Mouse (Mus musculus): ENCODE measurements around the gene Iqcj.

Iqcj gene

DNA sequence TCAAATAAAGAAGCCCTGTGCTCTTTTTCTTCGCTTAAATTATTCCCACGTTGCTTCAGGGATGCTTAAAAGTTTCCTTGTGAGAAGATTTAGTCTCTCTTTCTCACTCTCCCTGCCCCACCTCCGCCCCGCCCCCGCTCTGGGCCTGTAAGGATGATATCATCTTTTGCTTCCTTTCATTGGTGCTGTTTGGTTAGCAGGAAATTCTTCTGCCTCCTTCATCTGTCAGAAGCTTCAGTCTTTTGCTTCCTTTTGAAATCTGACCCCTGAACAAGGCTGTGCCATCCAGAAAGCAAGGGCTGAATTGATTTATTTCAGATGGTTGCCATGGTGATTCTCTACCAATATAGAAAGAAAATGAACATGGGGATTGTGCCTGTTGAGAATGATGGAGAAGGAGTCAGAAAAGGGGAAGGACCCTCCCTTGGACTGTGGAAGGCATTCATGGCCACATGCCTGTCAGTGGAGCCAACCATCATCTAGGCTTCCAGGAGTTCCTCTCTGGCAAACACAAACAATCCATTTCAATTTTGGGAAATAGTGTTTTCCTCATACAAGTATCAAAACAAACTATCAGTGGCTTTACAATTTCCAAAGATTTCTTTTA, 62.5 kb downstream of the Iqcj start:
- DNase-seq (ENCODE audit: low read depth), result no peak

DNA sequence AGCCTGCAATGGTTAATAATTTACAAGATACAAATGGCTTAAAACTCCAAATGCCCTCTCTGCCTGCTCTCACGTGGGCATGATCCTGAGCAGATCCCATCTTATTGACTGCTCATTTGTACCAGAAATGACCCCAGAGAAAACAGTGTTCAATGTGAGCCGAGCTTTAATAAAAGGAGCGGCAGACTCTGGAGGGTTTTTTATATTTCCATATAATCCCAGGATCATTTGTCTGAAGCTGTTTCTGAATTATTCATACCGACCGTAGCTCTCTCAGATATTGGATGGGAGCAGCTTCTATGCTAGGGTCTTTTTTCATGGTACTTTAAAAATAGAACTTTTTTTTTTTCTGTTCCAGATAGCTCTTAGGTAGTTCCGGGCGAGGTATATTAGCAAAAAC, 67.7 kb downstream of the Iqcj start:
- DNase-seq (ENCODE audit: low read depth), result no peak

DNA sequence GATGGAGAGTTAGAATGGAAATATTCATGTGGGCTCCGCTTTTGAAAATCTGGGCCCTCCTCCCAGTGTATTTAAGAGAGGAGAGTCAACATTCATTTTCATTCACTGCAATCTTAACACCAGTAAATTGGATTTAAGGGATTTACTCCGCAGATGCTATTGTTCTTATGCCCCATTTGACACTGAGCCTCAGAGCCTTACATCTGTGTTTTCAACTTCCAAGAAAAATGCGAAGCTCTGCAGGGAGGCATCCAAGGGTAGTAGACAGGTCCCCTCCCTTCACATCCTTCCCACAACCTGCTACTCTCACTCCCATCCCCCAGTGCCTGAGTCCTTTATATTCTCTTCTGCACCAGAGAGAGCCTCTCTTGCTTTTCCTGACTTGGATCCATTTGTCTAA, 68.1 kb downstream of the Iqcj start:
- DNase-seq (ENCODE audit: low read depth), result no peak

DNA sequence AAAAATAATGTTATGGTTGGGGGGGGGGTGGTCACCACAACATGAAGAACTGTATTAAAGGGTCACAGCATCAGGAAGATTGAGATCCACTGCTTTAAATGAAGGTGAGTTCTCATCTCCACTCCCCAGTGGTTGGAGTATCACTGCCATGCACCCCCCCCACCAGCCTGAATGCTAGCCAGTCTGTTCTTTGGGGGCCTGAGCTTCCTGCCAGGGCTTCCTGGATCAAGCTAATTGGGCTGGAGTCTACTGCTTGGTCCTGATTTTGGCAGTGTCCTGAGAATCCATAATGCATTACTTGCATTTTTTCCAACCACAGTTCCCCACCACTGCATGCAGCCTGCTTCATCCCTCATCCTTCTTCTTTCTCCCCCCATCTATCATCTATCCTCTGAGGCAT, 68.7 kb downstream of the Iqcj start:
- no peak for DNase-seq (ENCODE audit: low read depth)

DNA sequence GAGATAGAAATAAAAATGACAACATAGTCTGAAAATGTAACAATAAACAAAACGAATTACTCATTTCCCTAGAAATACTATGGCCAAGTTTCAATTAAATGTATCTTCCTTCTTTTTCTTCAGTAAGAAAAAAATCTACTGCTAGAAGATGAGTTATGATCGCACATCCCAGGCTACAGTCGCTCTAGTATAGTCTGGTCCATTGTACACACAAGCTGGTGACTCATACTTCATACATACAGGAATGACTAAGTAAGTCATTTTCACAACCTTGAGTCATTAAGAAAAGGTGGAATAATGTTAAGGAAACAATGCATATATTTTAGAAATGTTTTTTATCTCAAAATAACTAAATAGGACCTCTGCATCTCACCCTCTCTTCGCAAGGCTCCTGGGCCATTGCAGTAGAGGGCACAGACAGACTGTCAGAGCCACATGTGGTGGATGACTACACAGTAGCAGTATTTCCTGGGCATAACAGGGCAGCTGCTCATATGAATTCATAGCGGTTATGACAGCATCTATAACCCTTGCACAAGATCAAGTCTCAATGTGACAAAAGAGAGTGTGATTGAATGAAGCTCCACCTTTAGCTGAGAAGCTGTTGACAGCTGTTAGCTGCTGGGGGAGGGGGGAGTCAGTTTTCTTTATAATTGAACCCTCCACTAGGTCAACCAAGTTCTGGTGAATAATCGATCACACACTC, 70.1 kb downstream of the Iqcj start:
- no peak for DNase-seq (ENCODE audit: low read depth)

DNA sequence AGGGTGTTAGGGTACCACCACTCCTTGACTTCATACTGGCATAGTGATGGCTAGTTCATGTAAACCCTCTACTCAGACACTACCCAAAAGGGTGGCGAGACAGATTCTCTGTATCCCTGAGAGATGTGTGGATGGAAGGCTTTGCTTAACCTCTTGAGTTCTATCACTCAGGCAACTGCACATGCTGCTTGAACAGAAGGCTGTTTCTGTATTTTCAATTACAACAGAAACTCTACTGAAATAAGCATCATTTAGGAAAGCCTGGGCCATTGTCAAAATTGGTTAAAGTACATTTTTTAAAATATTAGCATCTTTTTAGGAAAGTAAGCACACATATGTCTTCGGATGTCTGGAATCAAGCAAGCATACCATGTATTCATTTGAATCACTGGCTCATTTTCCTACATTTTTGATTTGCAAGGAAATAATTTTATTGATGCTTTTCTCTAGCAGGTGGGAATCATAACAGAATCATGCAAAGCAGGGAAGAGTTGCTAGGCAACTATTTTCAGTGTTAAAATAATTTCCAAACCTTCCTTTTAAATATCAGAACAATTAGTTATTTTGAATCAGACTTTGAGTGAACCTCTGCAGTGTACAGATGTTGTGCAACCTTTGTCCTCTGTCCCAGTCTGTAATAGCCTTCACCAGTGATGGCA, 82.4 kb downstream of the Iqcj start:
- DNase-seq (ENCODE audit: low read depth), result no peak

DNA sequence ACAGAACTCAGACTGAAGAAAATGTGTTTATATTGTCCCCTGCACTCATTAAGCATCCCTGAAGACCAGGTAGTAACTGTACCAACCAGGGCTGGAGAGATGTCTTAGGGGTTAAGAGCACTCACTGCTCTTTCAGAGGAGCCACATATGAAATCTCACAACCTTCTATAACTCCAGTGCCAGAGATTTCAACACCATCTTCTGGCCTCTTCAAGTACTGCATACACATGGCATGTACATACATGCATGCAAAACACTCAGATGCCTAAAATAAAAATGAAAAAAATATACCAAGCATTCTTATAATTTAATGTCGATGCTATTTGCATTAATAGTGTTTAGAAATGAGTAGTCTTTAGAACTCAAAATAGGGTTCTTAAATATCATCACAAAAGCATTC, 88.0 kb downstream of the Iqcj start:
- no peak for DNase-seq (ENCODE audit: low read depth)

DNA sequence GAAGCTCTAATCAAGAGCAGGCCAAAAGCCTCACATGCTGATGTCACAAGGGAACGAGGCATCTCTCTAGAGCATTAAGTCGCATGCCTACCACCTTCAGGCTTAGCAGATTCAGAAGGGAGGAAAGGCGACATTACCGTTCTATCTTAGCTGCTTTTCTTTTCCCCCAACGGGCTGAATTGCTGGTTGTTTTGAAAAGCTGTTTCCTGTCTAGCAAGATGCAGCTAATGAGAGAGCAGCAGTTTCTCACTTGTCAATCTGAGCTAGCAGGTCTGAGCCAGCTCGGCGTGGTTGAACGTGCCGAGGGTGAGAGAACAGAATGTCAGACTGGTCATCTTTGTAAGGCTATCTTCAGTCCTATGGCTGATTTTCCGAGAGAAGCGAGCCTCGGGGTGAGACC, 91.3 kb downstream of the Iqcj start:
- DNase-seq (ENCODE audit: low read depth), result no peak

DNA sequence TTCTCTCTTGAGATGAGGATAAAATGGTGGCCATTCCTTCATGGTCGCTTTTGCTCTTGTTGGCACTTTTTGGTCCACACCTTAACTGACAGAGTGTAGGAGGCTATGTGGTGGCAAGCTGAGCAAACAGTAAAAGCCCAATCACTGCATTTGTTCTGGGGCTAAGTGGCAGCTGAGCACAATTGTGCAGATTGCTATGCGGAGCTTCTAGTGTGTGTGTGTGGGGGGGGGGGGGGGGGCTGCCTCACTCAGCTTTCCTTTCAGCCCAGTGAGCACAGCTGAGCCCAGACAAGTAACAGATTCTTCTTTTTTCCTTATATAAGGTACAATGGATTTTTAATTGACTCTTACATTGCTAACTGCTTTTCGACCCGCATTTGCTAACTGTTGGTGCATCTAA, 110.4 kb downstream of the Iqcj start:
- no peak for DNase-seq (ENCODE audit: low read depth)

DNA sequence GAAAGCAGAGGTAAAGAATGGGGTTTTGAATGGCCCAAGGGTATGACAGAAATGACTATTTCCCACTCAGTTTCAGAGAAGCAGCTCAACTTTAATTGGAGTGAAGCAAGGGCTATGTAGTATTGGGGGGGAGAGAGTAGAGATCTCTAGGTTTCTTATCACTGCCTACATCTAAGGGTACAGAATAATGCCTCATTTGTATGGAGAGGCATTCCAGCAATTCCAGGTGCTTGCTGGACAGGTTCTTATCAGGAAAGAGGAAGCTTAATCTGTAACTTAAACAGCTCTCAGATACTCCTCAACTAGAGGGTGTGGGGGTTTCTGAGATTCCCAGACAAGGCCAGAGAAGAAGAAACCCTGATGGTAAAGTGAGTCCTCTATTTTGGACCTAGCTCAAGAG, 120.3 kb downstream of the Iqcj start:
- DNase-seq (ENCODE audit: low read depth), result no peak

DNA sequence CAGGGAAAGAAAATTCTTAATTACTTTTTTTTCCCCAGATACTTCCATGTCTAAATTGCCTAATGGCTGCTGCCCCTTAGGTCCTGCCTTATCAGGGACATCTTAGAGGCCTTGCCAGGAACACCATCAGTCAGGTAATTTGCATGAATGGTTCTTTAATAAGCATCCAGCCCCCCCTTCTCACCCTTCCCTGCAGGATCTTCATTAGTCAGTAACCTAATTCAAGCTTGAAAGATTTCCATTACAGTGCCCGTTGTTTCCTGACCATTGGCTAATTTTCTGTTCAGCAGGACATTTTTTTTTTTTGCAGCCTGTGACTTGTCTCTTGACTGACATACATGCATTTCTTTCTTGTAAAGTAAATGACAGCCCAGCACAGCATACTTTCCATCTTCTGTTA, 123.8 kb downstream of the Iqcj start:
- no peak for DNase-seq (ENCODE audit: low read depth)

DNA sequence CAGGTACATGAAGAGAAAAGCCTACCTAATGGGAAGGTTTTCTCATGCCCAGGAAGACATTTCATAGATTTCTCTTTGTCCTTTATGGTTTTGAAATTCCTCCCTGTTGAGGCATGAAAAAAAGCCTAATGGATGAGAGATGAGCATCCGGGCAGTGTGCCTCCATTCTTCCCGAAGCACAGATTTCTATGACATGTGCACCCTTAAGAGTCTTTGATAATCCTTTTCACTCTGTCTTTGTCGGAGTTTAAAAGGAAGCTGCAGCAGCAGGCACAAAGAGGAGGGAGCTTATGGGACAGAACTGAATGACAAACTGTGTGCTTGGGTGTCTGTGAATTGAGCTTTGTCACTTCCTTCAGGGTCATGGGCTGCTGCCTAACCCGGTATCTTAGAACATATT, 127.4 kb downstream of the Iqcj start:
- DNase-seq (ENCODE audit: low read depth), result no peak

DNA sequence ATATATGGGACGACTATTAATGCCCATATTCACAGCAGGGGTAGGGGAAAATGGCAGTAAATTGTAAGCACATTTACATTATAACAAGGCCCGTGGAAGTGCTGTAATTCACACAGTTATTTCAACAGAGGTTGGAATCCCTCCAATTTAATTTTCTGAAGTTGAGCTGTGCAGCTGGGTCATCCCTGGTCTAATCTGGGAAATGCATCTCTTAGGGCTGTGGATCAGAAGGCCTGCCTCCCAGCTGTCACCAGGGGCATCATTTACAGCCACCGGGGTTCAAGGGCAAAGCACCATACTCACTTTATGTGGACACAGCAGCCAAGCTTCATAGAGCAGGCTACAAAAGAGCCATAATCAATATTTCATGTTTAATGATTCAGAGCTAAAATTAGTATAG, 144.1 kb downstream of the Iqcj start:
- no peak for DNase-seq (ENCODE audit: low read depth)

DNA sequence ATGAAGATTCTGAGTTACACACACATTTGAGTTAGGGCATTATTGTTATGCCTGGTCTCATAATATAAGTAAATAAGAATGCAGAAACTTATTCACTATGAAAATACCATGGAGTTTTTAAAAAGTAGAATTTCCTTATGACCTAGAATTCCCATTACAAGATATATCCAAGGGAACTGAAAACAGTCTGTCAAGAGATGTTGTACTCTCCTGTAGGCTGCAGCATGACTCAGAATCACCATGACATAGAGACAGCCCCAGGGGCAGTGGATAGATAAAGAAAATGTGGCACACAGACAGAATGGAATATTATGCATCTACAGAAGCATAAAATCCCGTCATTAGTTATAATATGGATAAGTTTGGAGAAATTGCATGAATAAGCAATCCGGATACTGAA, 150.9 kb downstream of the Iqcj start:
- DNase-seq (ENCODE audit: low read depth), result no peak

DNA sequence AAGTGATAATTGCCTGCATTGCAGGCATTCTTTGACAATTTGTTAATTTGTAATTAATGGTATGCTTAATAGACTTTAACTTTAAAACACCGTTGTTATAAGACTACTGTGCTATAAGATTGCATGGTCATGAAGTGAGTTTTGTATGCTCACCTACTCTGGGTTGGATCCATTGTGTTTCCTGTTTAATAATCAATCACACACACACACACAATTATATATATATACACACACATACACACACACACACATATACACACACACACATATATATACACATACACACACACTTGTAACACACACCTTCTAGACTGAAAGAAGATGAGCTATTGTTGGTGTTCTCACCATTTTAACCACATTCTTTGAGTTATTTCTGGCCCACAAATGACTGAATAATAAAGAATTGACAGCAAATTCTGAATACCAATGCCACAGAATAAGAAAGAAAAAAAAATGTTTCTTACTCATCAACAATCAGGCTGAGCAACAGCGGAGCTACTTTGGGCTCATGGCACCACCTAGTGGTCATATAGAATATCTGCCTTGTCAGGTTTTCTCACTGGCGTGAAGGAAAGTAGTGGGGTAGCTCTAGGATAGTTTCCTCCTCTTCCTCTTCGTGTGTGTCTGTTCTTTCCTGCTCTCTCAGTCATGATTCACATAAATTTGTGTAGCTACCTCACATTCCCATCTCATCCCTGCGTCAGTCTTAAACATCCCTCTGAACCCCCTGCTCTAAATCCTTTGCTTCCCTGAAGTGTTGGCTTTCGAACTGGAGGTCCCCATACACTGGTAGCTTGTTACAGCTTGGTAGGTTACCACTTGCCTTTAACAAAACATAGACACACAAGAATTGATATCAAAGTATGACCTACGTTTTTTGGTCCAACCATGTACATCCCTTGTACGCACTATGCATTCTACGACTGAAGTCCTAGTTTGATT, 153.7 kb downstream of the Iqcj start:
- DNase-seq (ENCODE audit: low read depth), result peak; percentile 57

DNA sequence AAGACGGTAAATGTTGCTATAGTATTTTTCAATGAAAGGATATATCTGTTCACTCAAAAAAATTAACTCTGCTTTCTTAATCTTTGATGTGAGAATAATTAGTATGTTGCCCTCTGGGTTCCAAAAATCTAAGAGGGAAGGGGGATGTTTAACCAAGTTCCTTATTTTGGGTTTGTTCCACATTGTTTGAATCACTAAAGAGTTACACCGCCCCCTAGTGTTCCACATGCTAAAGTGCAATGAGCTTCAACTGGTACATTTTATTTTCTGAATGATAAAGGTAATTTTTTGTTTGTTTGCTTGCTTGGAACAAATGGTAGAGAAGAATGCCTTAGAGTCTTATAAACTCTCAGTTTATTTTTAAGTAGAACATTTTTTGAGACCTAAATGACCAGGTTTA, 161.5 kb downstream of the Iqcj start:
- DNase-seq (ENCODE audit: low read depth), result peak; percentile 51

DNA sequence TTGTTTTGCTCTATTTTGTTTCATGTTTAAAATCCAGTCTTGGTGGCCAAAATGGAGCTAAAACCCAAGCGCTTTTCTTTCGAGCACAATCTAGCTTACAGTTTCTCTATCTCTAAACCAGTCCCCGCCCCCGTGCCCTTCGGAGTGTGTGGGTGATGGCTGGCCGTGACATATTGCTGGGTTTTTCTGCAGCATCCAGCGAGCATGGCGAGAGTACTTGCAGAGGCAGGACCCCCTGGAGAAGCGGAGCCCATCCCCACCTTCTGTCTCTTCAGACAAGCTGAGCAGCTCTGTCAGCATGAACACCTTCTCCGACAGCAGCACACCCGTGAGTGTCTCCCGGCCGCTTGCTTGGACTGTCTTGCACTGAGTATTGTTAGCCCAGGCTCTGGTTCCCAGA, 163.1 kb downstream of the Iqcj start:
- no peak for DNase-seq (ENCODE audit: low read depth)

DNA sequence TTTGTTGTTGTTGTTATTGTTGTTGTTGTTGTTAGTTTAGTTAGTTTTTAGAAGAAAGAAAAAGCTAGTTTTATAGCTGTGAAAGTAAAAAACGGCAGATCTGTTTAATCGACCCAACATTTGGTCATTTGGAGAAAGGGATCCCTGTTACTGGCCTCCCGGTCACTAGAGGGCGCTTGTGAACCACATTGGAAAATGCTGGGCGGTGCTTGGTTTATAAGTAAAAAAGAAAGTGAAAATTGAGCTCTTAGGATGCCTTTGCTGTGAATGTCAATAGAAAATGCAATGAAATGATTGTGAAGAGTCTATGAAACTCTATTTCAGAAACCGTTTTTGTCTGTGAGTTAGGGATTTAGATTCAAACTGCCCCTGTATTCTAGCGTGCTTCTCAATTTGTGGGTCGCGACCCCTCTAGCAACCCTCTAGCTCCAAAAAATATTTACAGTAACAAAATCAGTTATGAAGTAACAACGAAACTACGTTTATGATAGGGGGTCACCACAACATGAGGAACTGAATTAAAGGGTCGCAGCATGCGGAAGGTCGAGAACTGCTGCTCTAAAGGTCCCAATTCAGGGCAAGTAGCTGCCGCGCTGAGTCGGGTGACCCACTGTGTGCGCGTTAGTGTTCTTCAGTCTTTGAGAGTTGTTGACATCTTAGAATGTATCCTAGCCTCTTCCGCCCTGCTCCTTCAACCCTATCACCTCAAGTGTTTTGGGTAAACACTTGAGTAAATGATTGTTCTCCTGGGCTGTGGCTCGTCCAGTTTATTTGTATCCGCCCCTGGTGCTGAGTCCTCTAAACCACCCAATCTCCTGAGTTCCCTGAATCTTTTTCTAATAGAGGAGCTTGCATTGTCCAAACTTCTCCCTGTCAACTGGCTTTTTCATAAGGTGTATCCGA, 164.6 kb downstream of the Iqcj start:
- peak; percentile 76 for DNase-seq (ENCODE audit: low read depth)

DNA sequence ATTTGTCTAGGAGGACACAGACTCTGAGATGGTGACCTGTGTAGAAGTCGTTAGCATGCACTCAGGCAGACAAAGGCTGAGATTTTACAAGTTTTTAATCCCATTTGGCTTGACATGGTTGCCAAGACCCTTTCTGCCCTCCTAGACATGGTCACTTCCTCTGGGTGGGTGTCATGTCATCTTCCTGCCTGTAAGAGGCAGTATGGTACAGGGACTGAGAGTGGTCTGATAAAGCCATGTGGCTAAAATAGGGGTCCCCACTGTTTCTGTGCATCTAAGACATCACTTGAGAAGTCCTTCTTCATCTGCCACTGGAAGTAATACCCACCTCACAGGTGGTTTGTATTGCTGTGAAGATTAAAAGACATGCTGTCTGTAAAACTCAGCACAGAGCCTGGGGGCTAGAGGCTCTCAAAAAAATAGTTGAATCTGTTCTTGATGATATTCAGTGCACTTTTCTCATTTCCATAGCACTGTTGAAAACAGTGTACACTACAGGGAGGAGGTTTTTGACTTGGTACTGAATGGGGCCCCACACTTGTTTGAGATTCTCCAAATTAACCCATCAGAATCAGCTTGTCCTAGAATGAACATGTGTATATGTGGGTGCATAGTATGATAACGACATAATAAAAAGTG, 167.3 kb downstream of the Iqcj start:
- no peak for DNase-seq (ENCODE audit: low read depth)

DNA sequence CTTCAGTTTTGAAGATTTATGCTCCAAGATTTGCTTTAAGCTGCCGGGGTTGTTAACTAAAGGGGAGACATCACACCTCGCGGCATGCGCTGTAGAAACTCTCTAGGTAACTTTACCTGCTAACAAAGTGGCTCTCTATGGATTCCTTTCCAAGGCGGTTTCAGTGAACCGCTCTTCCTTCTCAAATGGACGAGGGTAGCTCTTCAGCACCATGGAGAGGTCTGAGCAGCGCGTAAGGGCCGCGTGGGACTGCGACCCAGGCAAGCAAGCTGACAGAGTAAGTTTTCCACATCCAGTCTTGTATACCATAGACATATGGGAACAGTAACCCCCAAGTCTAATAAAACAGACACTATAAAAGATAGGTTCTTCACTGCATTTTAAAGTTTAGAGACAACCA, 172.7 kb downstream of the Iqcj start, which contains the start of gene Schip1:
Gene Schip1 (plus strand): TSS at position 72 of the 400 bp plus-strand sequence.
- DNase-seq (ENCODE audit: low read depth), result no peak
